Mouse (Mus musculus): ENCODE results near the gene Ar. TPM values are rescaled to one million over a fixed set of nuclear protein-coding genes. Genes with fewer than 3 reads are reported as not detected.

Ar gene
- polyA plus RNA-seq (2012; rRNA removed) = 3.8 and 4.3 TPM in 2 replicates

DNA sequence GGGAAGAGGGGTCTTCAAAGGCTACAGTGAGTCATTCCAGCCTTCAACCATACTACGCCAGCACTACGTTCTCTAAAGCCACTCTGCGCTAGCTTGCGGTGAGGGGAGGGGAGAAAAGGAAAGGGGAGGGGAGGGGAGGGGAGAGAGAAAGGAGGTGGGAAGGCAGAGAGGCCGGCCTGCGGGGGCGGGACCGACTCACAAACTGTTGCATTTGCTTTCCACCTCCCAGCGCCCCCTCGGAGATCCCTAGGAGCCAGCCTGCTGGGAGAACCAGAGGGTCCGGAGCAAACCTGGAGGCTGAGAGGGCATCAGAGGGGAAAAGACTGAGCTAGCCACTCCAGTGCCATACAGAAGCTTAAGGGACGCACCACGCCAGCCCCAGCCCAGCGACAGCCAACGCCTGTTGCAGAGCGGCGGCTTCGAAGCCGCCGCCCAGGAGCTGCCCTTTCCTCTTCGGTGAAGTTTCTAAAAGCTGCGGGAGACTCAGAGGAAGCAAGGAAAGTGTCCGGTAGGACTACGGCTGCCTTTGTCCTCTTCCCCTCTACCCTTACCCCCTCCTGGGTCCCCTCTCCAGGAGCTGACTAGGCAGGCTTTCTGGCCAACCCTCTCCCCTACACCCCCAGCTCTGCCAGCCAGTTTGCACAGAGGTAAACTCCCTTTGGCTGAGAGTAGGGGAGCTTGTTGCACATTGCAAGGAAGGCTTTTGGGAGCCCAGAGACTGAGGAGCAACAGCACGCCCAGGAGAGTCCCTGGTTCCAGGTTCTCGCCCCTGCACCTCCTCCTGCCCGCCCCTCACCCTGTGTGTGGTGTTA is at the start of gene Ar:
Gene Ar, plus strand, starts transcription at position 239 of the 812 bp plus-strand sequence.

All from ovary, adult 2 months (tissue).